Mouse (Mus musculus): ENCODE measurements around the gene Nrcam. TPM values are rescaled to one million over a fixed set of nuclear protein-coding genes. Genes with fewer than 3 reads are reported as not detected.

Nrcam gene
- total and polyA plus RNA-seq, 3 experiments: 0.05 to 0.33 (median 0.13) TPM

DNA sequence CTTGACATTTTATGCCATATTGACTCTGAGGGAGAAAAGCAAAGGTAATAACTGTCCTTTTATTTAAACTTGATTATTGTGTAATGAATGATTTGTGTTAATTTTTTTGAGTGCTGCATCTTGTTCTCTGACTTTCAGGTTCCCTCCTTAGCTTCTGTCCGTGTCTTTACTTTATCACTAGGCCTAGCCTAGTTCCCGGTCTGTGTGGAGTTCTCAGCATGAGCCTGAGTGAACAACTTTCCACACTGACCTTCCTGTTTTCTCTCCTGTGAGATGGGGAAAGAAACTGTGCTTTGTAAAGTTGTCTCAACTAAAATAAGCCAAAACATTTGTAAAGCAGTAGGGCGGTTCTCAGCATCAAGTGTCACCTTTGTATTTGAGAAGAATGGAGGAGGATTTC, 179.9 kb downstream of the Nrcam start:
- Histone ChIP-seq H3K36me3 (replicated peaks in 1 of 2; ENCODE audit: control insufficient read depth in 1 of 2, insufficient read depth in 1 of 2, low read length in 1 of 2) (no peaks in the 10 kb centered on the region), H3K79me2 (replicated peaks; ENCODE audit: control insufficient read depth, extremely low read depth, insufficient read depth, poor library complexity, severe bottlenecking) (no peaks in the 10 kb centered on the region), H3K4me1 (ENCODE audit: control insufficient read depth in 1 of 2, insufficient read depth in 2 of 2) (no peaks in the 10 kb centered on the region), H3K4me2 (ENCODE audit: insufficient read depth, low read depth, poor library complexity, severe bottlenecking) (no peak overlapping the region), H3K9ac (ENCODE audit: insufficient read depth, low read depth) (no peak overlapping the region), H3K4me3 (replicated peaks in 1 of 3; ENCODE audit: low read depth in 2 of 3, low read length in 2 of 3, poor library complexity in 1 of 3) (no peak overlapping the region), H3K27ac (ENCODE audit: insufficient read depth, low read depth) (no peak overlapping the region), H3K27me3 (replicated peaks) (no peaks in the 10 kb centered on the region), H3K9me3 (replicated peaks; ENCODE audit: low read length) (no peaks in the 10 kb centered on the region)
- dilution Hi-C loops (cut with MboI; ENCODE audit: extremely low pct_ligation_motif_present, extremely low pct_unique_long_range_greater_than_20kb, low sequenced_read_pairs): no loop called here
- in situ Hi-C loops (cut with MboI; ENCODE audit: low pct_ligation_motif_present, low pct_unique_long_range_greater_than_20kb, low sequenced_read_pairs): no loop called here
- no peak for DNase-seq (ENCODE audit: extremely low read depth)
- TF ChIP-seq POLR2A (IDR thresholded peaks at IDR 0.05; ENCODE audit: low read depth, low read length) (no peak), POLR2AphosphoS2 (IDR thresholded peaks at IDR 0.05; ENCODE audit: low read depth, low read length) (no peak), RAD21 (IDR thresholded peaks at IDR 0.05; ENCODE audit: low read depth, low read length) (no peak), USF2 (conservative IDR thresholded peaks at IDR 0.05; ENCODE audit: low read depth, low read length) (no peak), MAX (IDR thresholded peaks at IDR 0.05; ENCODE audit: low read length) (no peak), E2F4 (IDR thresholded peaks at IDR 0.05; ENCODE audit: insufficient replicate concordance, low read depth, low read length) (no peak)

DNA sequence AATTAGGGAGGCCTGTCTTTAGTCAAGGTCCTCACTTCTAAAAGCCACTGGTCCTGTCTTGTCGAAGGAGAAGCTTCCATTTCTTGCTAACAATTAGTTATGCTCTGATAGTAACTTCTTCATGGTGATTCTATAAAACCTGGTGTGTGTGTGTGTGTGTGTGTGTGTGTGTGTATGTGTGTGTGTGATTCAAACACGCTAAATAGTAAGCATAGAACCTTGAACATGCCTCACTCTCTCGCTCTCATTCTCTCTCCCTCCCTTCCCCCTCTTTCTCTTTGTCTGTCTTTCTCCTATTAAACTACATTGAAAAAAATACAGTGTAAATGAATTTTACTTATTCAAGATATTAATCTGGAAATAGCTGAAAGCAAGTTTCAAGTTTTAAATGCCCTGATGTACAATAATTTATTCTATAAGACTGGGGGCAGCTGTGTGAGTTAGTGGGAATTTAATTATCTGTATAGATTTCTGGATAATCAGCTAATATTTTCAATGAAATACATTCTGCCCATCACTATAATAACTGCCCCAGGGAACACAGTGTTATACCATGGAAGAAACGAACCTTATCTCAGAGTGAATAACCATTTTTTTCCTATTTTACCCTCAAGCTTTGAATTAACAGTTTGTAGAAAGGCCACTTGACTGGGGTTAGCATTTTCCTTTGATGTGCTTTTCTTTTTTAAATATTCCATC, 180.9 kb downstream of the Nrcam start:
- Histone ChIP-seq H3K36me3 (replicated peaks in 1 of 2; ENCODE audit: control insufficient read depth in 1 of 2, insufficient read depth in 1 of 2, low read length in 1 of 2) (no peaks in the 10 kb centered on the region), H3K27ac (ENCODE audit: insufficient read depth, low read depth) (no peak overlapping the region), H3K4me3 (replicated peaks in 1 of 3; ENCODE audit: low read depth in 2 of 3, low read length in 2 of 3, poor library complexity in 1 of 3) (no peak overlapping the region), H3K9ac (ENCODE audit: insufficient read depth, low read depth) (no peak overlapping the region), H3K27me3 (replicated peaks) (no peaks in the 10 kb centered on the region), H3K4me1 (ENCODE audit: control insufficient read depth in 1 of 2, insufficient read depth in 2 of 2) (no peaks in the 10 kb centered on the region), H3K79me2 (replicated peaks; ENCODE audit: control insufficient read depth, extremely low read depth, insufficient read depth, poor library complexity, severe bottlenecking) (no peaks in the 10 kb centered on the region), H3K9me3 (replicated peaks; ENCODE audit: low read length) (no peaks in the 10 kb centered on the region), H3K4me2 (ENCODE audit: insufficient read depth, low read depth, poor library complexity, severe bottlenecking) (no peak overlapping the region)
- no peak for DNase-seq (ENCODE audit: extremely low read depth)
- TF ChIP-seq JUN (IDR thresholded peaks at IDR 0.05; ENCODE audit: insufficient read depth, low read depth, low read length): no peak
- no peak for TF ChIP-seq CHD2 (IDR thresholded peaks at IDR 0.05; ENCODE audit: low read length)
- TF ChIP-seq TBP (conservative IDR thresholded peaks at IDR 0.05; ENCODE audit: low read depth, low read length): no peak
- no peak for TF ChIP-seq BHLHE40 (IDR thresholded peaks at IDR 0.05; ENCODE audit: low read depth, low read length)
- no peak for TF ChIP-seq SMC3 (IDR thresholded peaks at IDR 0.05; ENCODE audit: low read depth, low read length)
- no peak for TF ChIP-seq E2F4 (IDR thresholded peaks at IDR 0.05; ENCODE audit: insufficient replicate concordance, low read depth, low read length)
- no peak for TF ChIP-seq MAZ (IDR thresholded peaks at IDR 0.05; ENCODE audit: low read depth, low read length)
- TF ChIP-seq IRF4 (IDR thresholded peaks at IDR 0.05; ENCODE audit: low read depth, low read length): no peak
- no peak for TF ChIP-seq KAT2A (IDR thresholded peaks at IDR 0.05; ENCODE audit: insufficient replicate concordance, low read length)
- no peak for TF ChIP-seq HCFC1 (IDR thresholded peaks at IDR 0.05; ENCODE audit: low read depth, low read length)
- no peak for TF ChIP-seq USF1 (IDR thresholded peaks at IDR 0.05; ENCODE audit: low read depth, low read length)
- TF ChIP-seq MYC (IDR thresholded peaks at IDR 0.05; ENCODE audit: low read depth, low read length): no peak
- no peak for TF ChIP-seq NRF1 (IDR thresholded peaks at IDR 0.05; ENCODE audit: low read depth, low read length)
- TF ChIP-seq ETS1 (conservative IDR thresholded peaks at IDR 0.05; ENCODE audit: low read depth, low read length): no peak
- TF ChIP-seq MEF2A (IDR thresholded peaks at IDR 0.05; ENCODE audit: borderline replicate concordance, low read depth, low read length): no peak
- in situ Hi-C loops (cut with MboI; ENCODE audit: low pct_ligation_motif_present, low pct_unique_long_range_greater_than_20kb, low sequenced_read_pairs) (loop anchor here (10.0 kb wide), 1 partner anchor 55 kb away; no protein-coding TSS in a partner anchor), dilution Hi-C loops (cut with MboI; ENCODE audit: extremely low pct_ligation_motif_present, extremely low pct_unique_long_range_greater_than_20kb, low sequenced_read_pairs) (no loop called here)
